Mouse (Mus musculus) skeletal muscle tissue, postnatal 0 days (tissue): Measurements from ENCODE around the gene Msl3. TPM values are rescaled to one million over a fixed set of nuclear protein-coding genes. Genes with fewer than 3 reads are reported as not detected.

Source experiments
- polyA plus RNA-seq: library from polyadenylated mRNA; unstranded; fragments of >200 nt; fragmentation: Nextera tagmentation; extraction: Ambion mirVana; gene quantifications from 2 replicates; pipeline ENCODE4 v1.2.1, GENCODE M21; 2015

Gene Msl3
- polyA plus RNA-seq = 24.1 and 26.5 TPM in 2 replicates

GRCm38 (mm10) chrX:168673525-168674406, at the start of gene Msl3:
Msl3 (minus strand) TSS chrX:168673898.

Other genes starting within 250 kb of the Msl3 start
- 0.03 and 0.09 TPM in 2 replicates for gene Frmpd4, start 96.7 kb downstream of the Msl3 start, polyA plus RNA-seq
- 5.6 and 5.7 TPM in 2 replicates for gene Arhgap6, start 121.2 kb upstream of the Msl3 start, polyA plus RNA-seq